Mouse (Mus musculus): ENCODE measurements around the gene Mkln1. TPM values are rescaled to one million over a fixed set of nuclear protein-coding genes. Genes with fewer than 3 reads are reported as not detected.

The Mkln1 gene
- polyA plus RNA-seq, 1 experiment, result 48.6 TPM

DNA sequence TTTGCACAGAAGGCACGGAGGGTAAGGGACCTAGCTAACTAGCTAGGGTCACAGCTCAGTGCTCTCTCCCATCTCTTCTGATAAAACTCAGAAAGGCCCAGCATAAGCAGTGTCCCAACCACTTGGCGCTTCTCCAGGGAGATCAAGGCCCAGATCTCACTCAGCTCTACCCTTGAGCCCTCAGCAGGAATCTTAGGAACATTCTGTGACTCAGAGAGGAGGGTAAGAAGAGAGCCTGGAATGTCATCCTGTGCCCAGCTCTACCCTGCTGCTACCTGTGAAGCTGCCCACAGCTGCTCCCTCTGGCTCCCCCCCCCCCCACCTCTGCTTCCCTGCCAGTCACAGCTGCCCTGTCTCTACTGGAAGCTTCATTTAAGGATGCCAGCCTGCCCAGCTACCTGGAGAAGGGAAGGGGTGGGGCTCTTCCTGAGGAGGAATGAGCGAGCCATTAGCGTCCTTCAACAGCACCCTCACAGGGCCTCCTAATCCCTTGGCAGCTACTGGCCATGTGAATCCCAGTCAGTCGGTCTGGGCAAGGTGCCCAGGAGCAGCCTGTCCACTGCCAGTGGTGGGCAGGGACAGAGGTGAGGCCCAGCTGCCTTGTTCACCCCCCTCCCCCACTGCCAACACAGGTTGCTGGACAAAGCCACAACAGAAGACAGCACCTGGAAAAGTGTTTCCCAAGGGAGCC, 151.0 kb downstream of the Mkln1 start:
- no peak for TF ChIP-seq GATA1 (IDR thresholded peaks at IDR 0.05; ENCODE audit: low read length)

DNA sequence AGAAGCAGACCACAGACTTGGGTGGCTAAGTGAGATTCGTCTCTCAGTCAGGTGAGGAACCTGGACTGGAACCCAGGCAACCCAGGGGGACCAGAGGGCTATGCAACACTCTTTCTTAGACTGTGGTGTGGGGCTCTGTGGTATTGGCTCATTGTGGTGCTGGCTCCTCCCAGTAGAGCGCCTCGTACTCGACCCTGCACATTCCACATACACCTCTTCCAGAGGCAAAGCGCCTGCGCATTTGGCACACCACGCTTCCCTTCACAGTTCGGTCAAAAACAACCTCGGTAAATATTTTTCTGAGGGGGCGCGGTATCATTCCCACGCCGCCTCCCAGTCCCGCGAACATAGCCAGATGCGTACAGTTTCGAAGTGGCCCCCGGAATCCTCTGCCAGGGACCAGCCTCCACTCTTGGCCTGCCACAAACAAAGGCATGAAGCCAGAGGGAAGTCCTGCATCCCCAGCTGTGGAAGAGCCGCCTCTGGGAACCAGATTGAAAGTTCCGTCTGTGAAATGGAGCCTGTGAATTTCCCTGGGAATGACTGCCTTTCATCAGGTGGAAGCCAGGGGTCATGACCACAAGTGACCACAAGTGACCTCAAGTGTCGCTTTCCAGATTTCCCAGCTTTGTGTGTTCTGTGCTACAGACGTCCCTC, 152.5 kb downstream of the Mkln1 start:
- TF ChIP-seq GATA1 (IDR thresholded peaks at IDR 0.05; ENCODE audit: low read length), result no peak

- no peak for TF ChIP-seq GATA1 (IDR thresholded peaks at IDR 0.05; ENCODE audit: low read length)
These were observed 158.0 kb downstream of the Mkln1 start for GRCm38 (mm10) chr6:31556460-31557100.

DNA sequence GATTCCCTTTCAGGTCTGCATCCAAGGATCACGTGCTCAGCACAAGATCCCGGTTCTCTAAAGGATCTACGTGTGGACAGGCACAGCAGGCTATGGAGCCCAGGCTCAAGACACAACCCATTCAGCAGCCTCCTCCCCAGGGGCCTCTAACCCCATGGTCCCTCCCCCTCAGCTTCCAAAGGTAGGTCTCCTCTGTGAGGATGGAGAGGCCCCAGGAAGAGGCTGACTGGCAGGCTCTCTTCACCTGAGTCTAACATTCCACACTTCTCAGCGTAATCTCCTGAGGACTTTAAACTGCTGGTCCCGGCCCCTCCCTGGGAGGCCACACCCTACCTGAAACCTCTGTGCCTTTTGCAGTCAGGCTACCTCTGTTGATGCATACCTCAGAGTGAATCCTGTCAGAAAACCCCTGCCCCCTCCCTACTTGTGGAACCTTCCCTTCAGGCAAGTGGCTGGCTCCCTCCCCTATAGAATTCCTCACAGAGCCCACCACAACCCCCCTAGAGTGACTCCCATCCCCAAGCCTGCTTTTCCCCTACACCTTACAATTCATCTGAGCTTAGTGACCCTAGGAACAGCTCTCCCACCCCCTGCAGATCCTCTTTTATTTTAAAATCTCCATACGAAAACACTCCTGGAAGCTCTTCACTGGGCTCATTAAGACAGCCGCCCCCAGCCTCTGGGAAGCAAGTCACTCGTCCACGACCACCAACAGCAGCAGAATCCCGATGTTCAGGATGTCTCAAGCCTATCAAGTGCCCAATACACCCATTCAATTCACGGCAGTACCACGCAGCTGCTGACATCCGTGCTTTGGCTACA, 161.8 kb downstream of the Mkln1 start:
- TF ChIP-seq GATA1 (IDR thresholded peaks at IDR 0.05; ENCODE audit: low read length), result no peak

- TF ChIP-seq GATA1 (IDR thresholded peaks at IDR 0.05; ENCODE audit: low read length), result no peak
These were observed 164.0 kb downstream of the Mkln1 start for GRCm38 (mm10) chr6:31562371-31563080.

GRCm38 (mm10) chr6:31563235-31564181, 165.0 kb downstream of the Mkln1 start, which contains the start of gene Podxl:
Gene Podxl, minus strand, starts transcription at chr6:31563981.
- TF ChIP-seq GATA1 (IDR thresholded peaks at IDR 0.05; ENCODE audit: low read length), result no peak

DNA sequence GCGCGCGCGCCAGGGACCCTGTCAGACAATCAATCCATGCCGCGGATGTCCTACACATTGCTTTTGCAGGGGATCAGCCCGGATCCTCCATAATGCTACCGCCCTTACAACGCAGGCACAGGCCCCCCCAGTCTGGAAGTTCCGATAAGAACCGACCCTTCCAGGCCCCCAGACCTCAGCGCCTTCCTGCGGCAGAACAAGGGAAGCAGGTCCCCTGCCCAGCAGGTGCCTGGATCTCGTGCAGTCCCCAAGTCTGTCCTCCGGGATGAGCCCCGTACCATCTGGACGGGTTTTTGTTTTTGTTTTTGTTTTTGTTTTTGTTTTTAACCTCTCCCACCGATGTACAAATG, 165.6 kb downstream of the Mkln1 start:
- no peak for TF ChIP-seq GATA1 (IDR thresholded peaks at IDR 0.05; ENCODE audit: low read length)

- TF ChIP-seq GATA1 (IDR thresholded peaks at IDR 0.05; ENCODE audit: low read length), result no peak
These were observed 166.4 kb downstream of the Mkln1 start for GRCm38 (mm10) chr6:31564901-31565391.

Other genes with a start within 250 kb of the Mkln1 start
- 38.5 and 40.3 TPM in 2 replicates for gene Podxl, start 165.2 kb downstream of the Mkln1 start, polyA plus RNA-seq (2012)

Measured in G1E-ER4 (cell line).